Mouse (Mus musculus) small intestine, adult 2 months (tissue): ENCODE measurements around the gene Akr1c13. TPM values are rescaled to one million over a fixed set of nuclear protein-coding genes. Genes with fewer than 3 reads are reported as not detected.

Source experiments
- H3K27ac ChIP-seq: fragments of 200-500 bp; 2 replicates; pipeline ENCODE4 v1.5.1; 2012; ENCODE audit warnings: low read depth, low read length, control low read depth, inconsistent platforms; ENCODE audit not compliant: insufficient read depth
- H3K27me3 ChIP-seq: fragments of 200-500 bp; 2 replicates; pipeline ENCODE4 v1.6.1; 2012; ENCODE audit warnings: mild to moderate bottlenecking, moderate library complexity, low read length, inconsistent platforms; ENCODE audit not compliant: control insufficient read depth, insufficient read depth
- H3K36me3 ChIP-seq: fragments of 200-500 bp; 2 replicates; pipeline ENCODE4 v1.6.1; 2012; ENCODE audit warnings: mild to moderate bottlenecking, low read length, control low read depth, inconsistent platforms; ENCODE audit not compliant: control insufficient read depth, insufficient read depth
- H3K4me1 ChIP-seq: fragments of 200-500 bp; 2 replicates; pipeline ENCODE4 v1.6.1; 2012; ENCODE audit warnings: low read length, inconsistent platforms, mixed read lengths; ENCODE audit not compliant: control insufficient read depth, insufficient read depth, insufficient read length
- H3K4me3 ChIP-seq: fragments of 200-500 bp; 2 replicates; pipeline ENCODE4 v1.5.1; 2012; ENCODE audit warnings: low read depth, mild to moderate bottlenecking, control low read depth, inconsistent platforms, low read length, moderate library complexity
- CTCF ChIP-seq: fragments of 200-500 bp; IDR thresholded peaks from 2 replicates; pipeline ENCODE4 v1.5.1; 2012; ENCODE audit warnings: low read depth, mild to moderate bottlenecking, control low read depth, inconsistent platforms, low read length, moderate library complexity, mixed read lengths; ENCODE audit not compliant: insufficient replicate concordance, insufficient read length; ENCODE audit errors: extremely low read depth
- POLR2A ChIP-seq: fragments of 200-500 bp; IDR thresholded peaks from 2 replicates; pipeline ENCODE4 v1.6.1; 2012; ENCODE audit warnings: low read depth, mild to moderate bottlenecking, control low read depth, inconsistent platforms, low read length, moderate library complexity
- WGBS: fragments of 180-500 bp; shearing (Covaris S2); methylation state at CpG from one replicate; pipeline ENCODE4 v1.1.7; 2018; 5-methylcytosine and 5-hydroxymethylcytosine counted together
- polyA plus RNA-seq: library from polyadenylated mRNA; depleted of rRNA; stranded (reverse); fragments of >200 nt; gene quantifications from 2 replicates; pipeline ENCODE4 v1.2.3, GENCODE M21; 2012; rRNA removed

Akr1c13 gene
- polyA plus RNA-seq: 5.9 and 16.2 TPM in 2 replicates

- Histone ChIP-seq H3K4me3 (no peak within 1 kb of the TSS), H3K36me3 (peaks cover 3% of the 10 kb centered on the region; the same call in 1 of the 2 replicates), H3K27ac (peak within 1 kb of the TSS; percentile 60), H3K4me1 (no peaks in the 10 kb centered on the region; the same call in 1 of the 2 replicates), H3K27me3 (no peaks in the 10 kb centered on the region)
- WGBS: 14% methylated on average over 3 of the region's 3 CpGs
- TF ChIP-seq CTCF (no peak), POLR2A (no peak)
Observed at GRCm38 (mm10) chr13:4190904-4191303, at the start of gene Akr1c13. TSS of gene Akr1c13 (plus strand) at chr13:4191150.

DNA sequence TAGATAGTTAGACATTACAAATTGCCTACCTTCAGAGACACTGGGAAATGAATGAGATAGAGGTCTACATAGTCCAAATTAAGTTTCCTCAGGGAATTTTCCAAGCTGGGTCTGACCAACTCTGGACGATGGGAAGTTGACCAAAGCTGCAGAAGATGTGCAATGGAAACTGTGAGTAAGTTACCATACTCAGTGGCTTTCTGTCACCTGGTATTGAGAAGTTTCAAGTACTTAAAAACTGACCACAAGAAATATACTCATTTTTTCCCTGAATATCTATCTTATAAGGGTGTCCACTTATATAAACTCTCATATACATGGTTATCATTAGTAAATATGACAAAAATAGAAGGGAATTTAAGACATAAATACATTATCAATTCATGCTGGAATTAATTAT lies 46.7 kb upstream of the Akr1c13 start:
- WGBS: 78% methylated on average over 1 of the region's 1 CpGs
- TF ChIP-seq CTCF: no peak
- no peak for TF ChIP-seq POLR2A
- H3K4me1 ChIP-seq: no peaks in the 10 kb centered on the region
- no peak overlapping the region for H3K4me3 ChIP-seq
- H3K36me3 ChIP-seq: no peaks in the 10 kb centered on the region
- H3K27me3 ChIP-seq: no peaks in the 10 kb centered on the region
- H3K27ac ChIP-seq: no peak overlapping the region

GRCm38 (mm10) chr13:4150518-4150917 lies 40.4 kb upstream of the Akr1c13 start, which contains the start of gene Akr1c18:
TSS of gene Akr1c18 (minus strand) at chr13:4150654.
- Histone ChIP-seq H3K4me1 (no peaks in the 10 kb centered on the region), H3K27me3 (no peaks in the 10 kb centered on the region; the same call in 1 of the 2 replicates), H3K27ac (no peak within 1 kb of the TSS), H3K36me3 (no peaks in the 10 kb centered on the region), H3K4me3 (no peak within 1 kb of the TSS)
- TF ChIP-seq POLR2A: no peak
- TF ChIP-seq CTCF: no peak
- WGBS: 38% methylated on average over 5 of the region's 5 CpGs

DNA sequence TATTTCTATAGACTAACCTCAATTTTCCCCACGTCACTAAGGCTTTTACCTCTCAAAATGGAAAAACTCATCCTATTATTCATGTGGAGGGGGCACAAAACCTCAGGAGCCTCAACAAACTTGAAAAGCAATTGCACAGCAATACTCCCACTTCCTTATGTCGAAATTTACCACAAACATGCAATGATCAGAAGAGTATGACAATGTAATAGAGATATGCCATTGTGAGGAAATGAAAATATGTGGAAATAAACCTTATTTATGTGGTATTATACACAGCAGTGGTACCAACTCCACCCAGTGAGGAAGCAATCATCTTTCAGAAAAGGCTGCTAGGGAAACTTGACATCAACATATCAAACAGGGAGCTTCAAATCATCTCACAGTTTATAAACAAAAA lies 38.0 kb upstream of the Akr1c13 start:
- H3K36me3 ChIP-seq: no peaks in the 10 kb centered on the region
- no peak overlapping the region for H3K4me3 ChIP-seq
- no peak overlapping the region for H3K27ac ChIP-seq
- no peaks in the 10 kb centered on the region for H3K4me1 ChIP-seq
- 75% methylated on average over 2 of the region's 2 CpGs for WGBS
- H3K27me3 ChIP-seq: no peaks in the 10 kb centered on the region; the same call in 1 of the 2 replicates
- no peak for TF ChIP-seq POLR2A
- TF ChIP-seq CTCF: no peak

DNA sequence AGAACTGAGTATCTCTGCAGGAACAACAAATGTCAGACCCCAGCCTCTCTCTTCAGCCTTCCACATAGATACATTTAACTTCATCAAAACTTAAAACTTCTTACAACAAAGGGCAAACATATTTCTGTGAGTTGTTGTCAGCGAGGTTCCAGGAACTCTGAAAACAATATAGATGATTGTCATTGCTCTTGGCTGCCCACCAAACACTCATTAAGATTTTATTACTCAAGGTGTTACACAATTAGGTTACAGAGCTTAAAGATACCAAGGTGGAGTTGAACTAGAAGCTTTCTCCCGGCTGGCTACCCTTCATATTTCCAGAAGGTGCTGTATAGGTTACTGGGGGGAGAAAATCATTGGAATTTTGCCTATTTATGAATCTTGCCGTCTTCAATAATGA lies 37.4 kb upstream of the Akr1c13 start:
- TF ChIP-seq POLR2A (no peak), CTCF (no peak)
- 13% methylated on average over 3 of the region's 3 CpGs for WGBS
- Histone ChIP-seq H3K27ac (no peak overlapping the region), H3K36me3 (no peaks in the 10 kb centered on the region), H3K4me1 (no peaks in the 10 kb centered on the region), H3K27me3 (no peaks in the 10 kb centered on the region; the same call in 1 of the 2 replicates), H3K4me3 (no peak overlapping the region)

- Histone ChIP-seq H3K4me1 (no peaks in the 10 kb centered on the region), H3K36me3 (no peaks in the 10 kb centered on the region), H3K4me3 (no peak overlapping the region), H3K27ac (no peak overlapping the region), H3K27me3 (no peaks in the 10 kb centered on the region; the same call in 1 of the 2 replicates)
- WGBS: 96% methylated on average over 2 of the region's 2 CpGs
- TF ChIP-seq CTCF (no peak), POLR2A (no peak)
Observed at GRCm38 (mm10) chr13:4155286-4155685, 35.7 kb upstream of the Akr1c13 start.

DNA sequence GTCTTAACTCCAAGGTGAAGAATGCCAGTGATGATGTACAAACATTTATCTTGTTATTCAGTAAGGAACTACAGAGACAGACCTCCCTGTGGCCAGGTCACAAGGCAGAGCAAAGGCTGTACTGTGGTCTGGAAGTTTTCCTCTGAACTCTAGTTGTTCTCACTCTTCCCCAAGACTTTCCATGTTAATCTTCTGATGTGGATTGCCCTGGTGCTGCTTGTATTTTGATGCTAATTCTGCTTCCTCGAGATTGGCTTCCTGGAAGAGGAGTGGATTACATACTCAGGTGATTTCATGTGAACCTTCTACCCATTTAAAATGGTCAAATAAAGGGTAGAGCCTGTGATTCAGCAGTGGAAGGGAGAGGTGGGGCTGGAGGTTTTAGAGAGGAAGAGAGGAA lies 22.9 kb upstream of the Akr1c13 start:
- Histone ChIP-seq H3K4me3 (no peak overlapping the region), H3K27me3 (no peaks in the 10 kb centered on the region), H3K36me3 (no peaks in the 10 kb centered on the region), H3K27ac (no peak overlapping the region), H3K4me1 (no peaks in the 10 kb centered on the region)
- 35% methylated on average over 1 of the region's 1 CpGs for WGBS
- TF ChIP-seq CTCF (no peak), POLR2A (no peak)
